Mouse (Mus musculus) adrenal gland, postnatal 10 days (tissue): ENCODE data around the gene Cyp2c55. TPM values are rescaled to one million over a fixed set of nuclear protein-coding genes. Genes with fewer than 3 reads are reported as not detected.

Experiments
- DNase-seq: peaks from one replicate; pipeline ENCODE4 v3.0.0; 2021; ENCODE audit warnings: mixed read lengths
- long read RNA-seq, 2 experiments: library from polyadenylated mRNA; stranded (forward); transcript quantifications; one replicate each; pipeline ENCODE4 v2.0.0; 2021
- microRNA-seq: library from miRNA; unstranded; fragments of <30 nt; microRNA quantifications from one replicate; pipeline ENCODE4 v1.2.0, GENCODE M21; 2021
- total RNA-seq, 2 experiments: library from RNA; stranded (reverse); gene quantifications; 2 replicates each; pipeline ENCODE4 v1.2.3; 2021

The Cyp2c55 gene
- under 1 TPM; 0.15 to 0.21 TPM for total RNA-seq
- long read RNA-seq, experiment 1, partial matches to known transcripts: 0 of 1 reads
- long read RNA-seq, experiment 1, other reads (novel, unspliced or antisense): 1 of 1 reads
- long read RNA-seq, experiment 2: 0 reads

- no peak for DNase-seq
Observed at GRCm38 (mm10) chr19:39006715-39007114, at the start of gene Cyp2c55. Cyp2c55 (plus strand) TSS chr19:39007019.

- DNase-seq: no peak
Observed at GRCm38 (mm10) chr19:38970741-38971140, 36.1 kb upstream of the Cyp2c55 start.

GRCm38 (mm10) chr19:38972581-38972980 lies 34.2 kb upstream of the Cyp2c55 start:
- no peak for DNase-seq

- DNase-seq: peak; percentile 34
Observed at GRCm38 (mm10) chr19:38973666-38974065, 33.2 kb upstream of the Cyp2c55 start.

GRCm38 (mm10) chr19:38976269-38976668 lies 30.6 kb upstream of the Cyp2c55 start:
- DNase-seq: no peak

- peak; percentile 79 for DNase-seq
Observed at GRCm38 (mm10) chr19:38981966-38982365, 24.9 kb upstream of the Cyp2c55 start.

- no peak for DNase-seq
Observed at GRCm38 (mm10) chr19:38998248-38998647, 8.6 kb upstream of the Cyp2c55 start.

- DNase-seq: no peak
Observed at GRCm38 (mm10) chr19:38998676-38999075, 8.1 kb upstream of the Cyp2c55 start.

GRCm38 (mm10) chr19:39005132-39005531 lies 1.7 kb upstream of the Cyp2c55 start:
- DNase-seq: no peak

GRCm38 (mm10) chr19:39057928-39058327 lies 51.1 kb downstream of the Cyp2c55 start:
- DNase-seq: no peak

GRCm38 (mm10) chr19:39060719-39061118 lies 53.9 kb downstream of the Cyp2c55 start, which contains the start of gene Cyp2c65:
Cyp2c65 (plus strand) TSS chr19:39061015.
- DNase-seq: no peak

Small RNAs within 50 kb of the gene (microRNA-seq; reads per million reads assigned to microRNA genes)
- gene Gm23800: not detected

Other genes with a start within 250 kb of the Cyp2c55 start
- gene Noc3l, start 187.8 kb upstream of the Cyp2c55 start, total RNA-seq: 10 to 100 TPM; 12.5 TPM
- gene Tbc1d12, start 170.4 kb upstream of the Cyp2c55 start, total RNA-seq: 1 to 10 TPM; 9.5 to 9.6 TPM
- gene Hells, start 76.1 kb upstream of the Cyp2c55 start, total RNA-seq: 10 to 100 TPM; 13.5 to 16.8 TPM
- not detected for gene Cyp2c65, start 54.0 kb downstream of the Cyp2c55 start, total RNA-seq
- gene Cyp2c66, start 106.9 kb downstream of the Cyp2c55 start, total RNA-seq: not detected